ENCODE assay signal across 10 mouse cellular contexts in genomic region chr10:121855863-121856446, GRCm38 (mm10).
DNase-seq lines count a peak whose midpoint lies in the region; ATAC-seq and TF ChIP-seq lines count a peak whose summit lies in the region.
"Had no signal": no experiment of that assay in that cellular context is flagged by ENCODE, and none has a peak within 500 bp of the region (broad histone marks: within the 10 kb centered on the region; RNA-seq: fewer than 3 reads in every experiment).

No protein-coding gene starts in this region.

- no peak overlapping the region for H3K27ac ChIP-seq in hindbrain, postnatal 0 days
- H3K27ac ChIP-seq in hindbrain, embryonic 10.5 days = no peak overlapping the region
- H3K27ac ChIP-seq in ES-E14 (ENCODE audit: insufficient read depth, low read depth, low read length, poor library complexity, severe bottlenecking) = no peak overlapping the region
- no peak overlapping the region for H3K27ac ChIP-seq in lung, embryonic 14.5 days (ENCODE audit: low read depth)
- no peak overlapping the region for H3K27ac ChIP-seq in heart, embryonic 10.5 days

- in situ Hi-C loops in ES-E14 (cut with MboI; ENCODE audit: low sequenced_read_pairs in 2 of 2, unreplicated experiment in 2 of 2) = no loop called here

- no peak overlapping the region for H3K4me2 ChIP-seq in hindbrain, postnatal 0 days (ENCODE audit: low read depth, low read length)
- no peak overlapping the region for H3K4me2 ChIP-seq in lung, embryonic 14.5 days

- 0 out of 2 replicates have a peak, but pooled peaks cover 5% of the 10 kb centered on the region for H3K4me1 ChIP-seq in hindbrain, postnatal 0 days (ENCODE audit: insufficient read depth, low read length)
- peaks cover 21% of the 10 kb centered on the region for H3K4me1 ChIP-seq in hindbrain, embryonic 10.5 days (replicated peaks)
- H3K4me1 ChIP-seq in ES-E14 (ENCODE audit: control insufficient read depth in 2 of 2, insufficient read depth in 2 of 2, low read length in 2 of 2, poor library complexity in 1 of 2) = peaks cover 0 to 4% of the 10 kb centered on the region in 2 experiments; a peak in 1 of 4 replicates
- H3K4me1 ChIP-seq in lung, embryonic 14.5 days (ENCODE audit: insufficient read depth) = 0 out of 2 replicates have a peak, but pooled peaks cover 2% of the 10 kb centered on the region
- peaks cover 8% of the 10 kb centered on the region for H3K4me1 ChIP-seq in heart, embryonic 10.5 days

- DNase-seq in hindbrain, postnatal 0 days (ENCODE audit: low spot score) = no peak
- DNase-seq in hindbrain, embryonic 10.5 days (ENCODE audit: low spot score) = no peak
- DNase-seq in 416B (ENCODE audit: low read depth) (peak; percentile 13), ES-E14 (ENCODE audit: low read depth, low spot score) (peak; percentile 17)
- DNase-seq in lung, embryonic 14.5 days = peak; percentile 18
- DNase-seq in adrenal gland, adult 8-10 months = no peak
- no peak for DNase-seq in heart, embryonic 10.5 days (ENCODE audit: low spot score)

- no peak overlapping the region for H3K4me3 ChIP-seq in hindbrain, postnatal 0 days (ENCODE audit: low read length)
- H3K4me3 ChIP-seq in hindbrain, embryonic 10.5 days = no peak overlapping the region
- no peak overlapping the region for H3K4me3 ChIP-seq in ES-E14 (ENCODE audit: insufficient read depth in 1 of 2, low read depth in 1 of 2, low read length in 2 of 2, poor library complexity in 1 of 2, severe bottlenecking in 1 of 2)
- no peak overlapping the region for H3K4me3 ChIP-seq in lung, embryonic 14.5 days (ENCODE audit: low read depth, low read length)
- H3K4me3 ChIP-seq in heart, embryonic 10.5 days = no peak overlapping the region

- peaks cover 6% of the 10 kb centered on the region; the same call in 1 of the 2 replicates for H3K36me3 ChIP-seq in hindbrain, postnatal 0 days (ENCODE audit: insufficient read depth, low read length)
- H3K36me3 ChIP-seq in hindbrain, embryonic 10.5 days = peaks cover 41% of the 10 kb centered on the region
- H3K36me3 ChIP-seq in ES-E14 (ENCODE audit: control insufficient read depth, insufficient read depth, low read length, poor library complexity, severe bottlenecking) = no peaks in the 10 kb centered on the region
- H3K36me3 ChIP-seq in lung, embryonic 14.5 days (ENCODE audit: insufficient read depth) = 0 out of 2 replicates have a peak, but pooled peaks cover 10% of the 10 kb centered on the region
- H3K36me3 ChIP-seq in heart, embryonic 10.5 days = peaks cover 7% of the 10 kb centered on the region; the same call in 1 of the 2 replicates

- 85% methylated on average over 7 of the region's 7 CpGs for WGBS in hindbrain, postnatal 0 days
- 86% methylated on average over 7 of the region's 7 CpGs for WGBS in hindbrain, embryonic 10.5 days
- 75% methylated on average over 7 of the region's 7 CpGs for WGBS in lung, embryonic 14.5 days
- WGBS in heart, embryonic 10.5 days = 68% methylated on average over 7 of the region's 7 CpGs

- H3K9me3 ChIP-seq in hindbrain, postnatal 0 days (ENCODE audit: low read length) = no peaks in the 10 kb centered on the region
- no peaks in the 10 kb centered on the region for H3K9me3 ChIP-seq in hindbrain, embryonic 10.5 days
- no peaks in the 10 kb centered on the region for H3K9me3 ChIP-seq in ES-E14 (ENCODE audit: control insufficient read depth, insufficient read depth, low read depth, low read length)
- no peaks in the 10 kb centered on the region for H3K9me3 ChIP-seq in lung, embryonic 14.5 days (ENCODE audit: low read depth, low read length)
- H3K9me3 ChIP-seq in heart, embryonic 10.5 days = no peaks in the 10 kb centered on the region

- peak; percentile 42 for TF ChIP-seq CTCF in hindbrain, postnatal 0 days (IDR thresholded peaks at IDR 0.05; ENCODE audit: low read depth)
- TF ChIP-seq CTCF in lung, embryonic 14.5 days (IDR thresholded peaks at IDR 0.05; ENCODE audit: low read depth) = peak; percentile 52

- no peak for ATAC-seq in hindbrain, postnatal 0 days
- no peak for ATAC-seq in lung, embryonic 14.5 days (ENCODE audit: insufficient read depth)
- no peak for ATAC-seq in inflammation-experienced regulatory T-cells, adult 6 months
- ATAC-seq: forebrain, embryonic 14.5 days; hindbrain, embryonic 16.5 days had no signal

- H3K27me3 ChIP-seq in hindbrain, postnatal 0 days (ENCODE audit: insufficient read depth, low read length) = no peaks in the 10 kb centered on the region
- no peaks in the 10 kb centered on the region for H3K27me3 ChIP-seq in hindbrain, embryonic 10.5 days (ENCODE audit: insufficient read depth, poor library complexity, severe bottlenecking)
- H3K27me3 ChIP-seq in lung, embryonic 14.5 days (ENCODE audit: insufficient read depth, low read length) = no peaks in the 10 kb centered on the region
- no peaks in the 10 kb centered on the region for H3K27me3 ChIP-seq in heart, embryonic 10.5 days (ENCODE audit: insufficient read depth, poor library complexity, severe bottlenecking)

- H3K9ac ChIP-seq in hindbrain, postnatal 0 days (replicated peaks; ENCODE audit: low read length) = no peak overlapping the region
- H3K9ac ChIP-seq in ES-E14 (ENCODE audit: insufficient read depth, low read depth, low read length, poor library complexity, severe bottlenecking) = no peak overlapping the region
- no peak overlapping the region for H3K9ac ChIP-seq in lung, embryonic 14.5 days

TF ChIP-seq in ES-E14, 5 proteins besides CTCF, POLR2A, EP300 and RAD21:
- TF ChIP-seq ZC3H11A (IDR thresholded peaks at IDR 0.05; ENCODE audit: borderline replicate concordance, low read depth, low read length) (peak; percentile 47; the same call in 1 of the 2 replicates), CHD2 (IDR thresholded peaks at IDR 0.05; ENCODE audit: low read depth, low read length) (no peak), HCFC1 (IDR thresholded peaks at IDR 0.05; ENCODE audit: borderline replicate concordance, insufficient read depth, low read length) (no peak), MAFK (IDR thresholded peaks at IDR 0.05; ENCODE audit: insufficient read depth, low read depth, low read length) (no peak)
TF ChIP-seq in ES-E14: peak in this region for 1.

Comparison
In these comparisons a context has a peak if more than half of its experiments do, and no peak if none do; other contexts are left out.
1. DNase-seq: peak in 416B (single experiment), ES-E14 (single experiment) and lung, embryonic 14.5 days (single experiment); none in hindbrain, postnatal 0 days (single experiment), hindbrain, embryonic 10.5 days (single experiment), adrenal gland, adult 8-10 months (single experiment) and heart, embryonic 10.5 days (single experiment).